Mouse (Mus musculus): ENCODE data around the gene Pmepa1. TPM values are rescaled to one million over a fixed set of nuclear protein-coding genes. Genes with fewer than 3 reads are reported as not detected.

Gene Pmepa1
- polyA plus RNA-seq (2017; shearing (Covaris generic)) = 3.8 TPM

DNA sequence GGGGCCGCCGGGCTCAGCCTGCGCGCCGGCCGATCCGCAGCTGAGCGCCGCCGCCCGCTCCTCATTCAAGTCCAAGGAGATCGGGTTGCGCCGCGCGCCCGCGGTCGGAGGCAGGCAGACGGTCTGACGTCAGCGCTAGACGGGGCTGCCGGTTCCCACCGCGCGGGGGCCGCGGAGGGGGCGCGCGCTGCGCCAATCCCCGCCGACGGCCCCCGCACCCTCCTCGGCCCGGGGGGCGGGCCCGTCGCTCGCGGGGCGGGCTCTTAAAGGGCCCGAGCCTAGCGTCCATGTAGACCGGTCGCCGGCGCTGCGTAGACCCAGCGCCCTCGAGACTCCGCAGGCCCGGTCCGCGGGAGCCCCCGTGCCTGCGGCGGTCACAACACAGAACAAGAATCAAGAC lies at the start of gene Pmepa1:
Gene Pmepa1 (minus strand): TSS at position 125 of the 400 bp plus-strand sequence.

DNA sequence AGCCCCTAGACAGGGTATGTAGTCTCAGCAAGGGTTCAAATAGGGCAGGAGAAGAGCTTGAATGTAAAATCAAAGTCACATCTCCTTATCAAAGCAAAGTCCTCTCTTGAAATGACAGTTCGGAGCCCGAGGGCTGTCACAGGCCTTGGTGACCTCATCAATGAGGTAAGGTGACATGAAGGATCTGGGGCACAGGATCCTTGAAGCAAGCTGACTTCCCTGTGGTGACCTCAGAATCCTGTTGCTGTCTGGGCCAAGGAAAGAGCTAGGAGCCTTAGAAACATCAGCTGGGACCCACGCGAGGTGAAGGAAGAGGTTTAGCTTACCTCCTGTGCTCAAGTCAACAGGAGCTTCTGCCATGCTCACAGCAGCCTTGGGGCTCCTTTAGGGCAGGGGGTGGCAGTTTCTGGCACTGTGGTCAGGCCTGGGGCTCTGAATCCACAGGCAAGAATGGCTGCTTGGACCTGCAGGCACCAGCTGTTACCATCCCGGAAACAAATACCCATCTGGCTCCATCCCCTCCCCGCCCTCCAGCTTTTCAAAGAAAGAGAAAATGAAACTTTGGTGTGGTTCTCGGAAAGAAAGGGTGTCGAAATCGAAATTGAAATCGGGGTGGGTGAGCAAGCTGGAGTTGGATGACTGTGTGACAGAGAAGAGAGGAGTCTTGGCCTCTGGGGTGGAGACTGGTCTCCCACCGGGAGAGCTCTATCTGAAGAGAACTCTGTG lies 57.8 kb downstream of the Pmepa1 start, which contains the start of gene Zbp1:
Gene Zbp1 (minus strand): TSS at position 508 of the 726 bp plus-strand sequence.

Other genes with a start within 250 kb of the Pmepa1 start
- not detected for gene Ctcfl, start 157.0 kb downstream of the Pmepa1 start, polyA plus RNA-seq (2017; shearing (Covaris generic))
- gene Pck1, start 123.5 kb downstream of the Pmepa1 start, polyA plus RNA-seq (2017; shearing (Covaris generic)) = not detected
- 234 TPM for gene Zbp1, start 57.6 kb downstream of the Pmepa1 start, polyA plus RNA-seq (2017; shearing (Covaris generic))
- gene 1700021F07Rik, start 246.1 kb upstream of the Pmepa1 start, polyA plus RNA-seq (2017; shearing (Covaris generic)) = not detected

Data from CD4-positive, CD25-positive, alpha-beta regulatory T cell, adult 9 weeks (primary cell).